Mouse (Mus musculus): ENCODE measurements at regions not wholly inside any gene's neighbourhood (a gene's known extent, or its start where the extent isn't known, plus 50 kb on each side); places are given as distances from the start of the nearest gene placed in this dataset.

DNA sequence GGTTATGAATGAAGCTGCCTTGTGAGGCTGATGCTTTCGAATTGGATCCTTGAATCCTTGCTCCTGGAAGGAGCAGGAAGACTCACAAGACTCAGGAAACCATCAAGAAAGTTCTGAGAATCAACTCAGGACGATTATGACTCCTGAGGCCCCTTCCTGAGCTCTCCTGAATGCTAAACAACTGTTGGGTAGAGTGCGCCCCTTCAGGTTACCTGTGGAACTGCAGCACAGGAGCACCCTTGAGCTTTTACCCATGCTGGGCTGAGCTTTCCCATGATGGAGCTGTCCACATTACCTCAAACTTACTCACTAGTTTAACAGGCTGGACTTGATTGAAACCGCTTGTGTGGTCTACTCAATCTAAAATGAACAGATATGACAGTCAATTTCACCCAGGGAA is 553.3 kb downstream of the Jrkl start:
- H3K36me3 ChIP-seq (ENCODE audit: control insufficient read depth, insufficient read depth, low read length, poor library complexity, severe bottlenecking), result no peaks in the 10 kb centered on the region
- peak; percentile 49 for DNase-seq (ENCODE audit: low read depth, low spot score)
- TF ChIP-seq ZNF384 (IDR thresholded peaks at IDR 0.05; ENCODE audit: low read depth, low read length) (no peak), CHD2 (IDR thresholded peaks at IDR 0.05; ENCODE audit: low read depth, low read length) (no peak), ZC3H11A (IDR thresholded peaks at IDR 0.05; ENCODE audit: borderline replicate concordance, low read depth, low read length) (no peak), MAFK (IDR thresholded peaks at IDR 0.05; ENCODE audit: insufficient read depth, low read depth, low read length) (no peak), HCFC1 (IDR thresholded peaks at IDR 0.05; ENCODE audit: borderline replicate concordance, insufficient read depth, low read length) (no peak)
- H3K27ac ChIP-seq (ENCODE audit: insufficient read depth, low read depth, low read length, poor library complexity, severe bottlenecking), result no peak overlapping the region
- no peak overlapping the region for H3K9ac ChIP-seq (ENCODE audit: insufficient read depth, low read depth, low read length, poor library complexity, severe bottlenecking)
- no peaks in the 10 kb centered on the region for H3K9me3 ChIP-seq (ENCODE audit: control insufficient read depth, insufficient read depth, low read depth, low read length)
- no peak overlapping the region for H3K4me3 ChIP-seq (ENCODE audit: insufficient read depth in 1 of 2, low read depth in 1 of 2, low read length in 2 of 2, poor library complexity in 1 of 2, severe bottlenecking in 1 of 2)
- no peaks in the 10 kb centered on the region for H3K4me1 ChIP-seq (ENCODE audit: control insufficient read depth in 2 of 2, insufficient read depth in 2 of 2, low read length in 2 of 2, poor library complexity in 1 of 2)
- in situ Hi-C loops (cut with MboI; ENCODE audit: low sequenced_read_pairs in 2 of 2, unreplicated experiment in 2 of 2), result no loop called here

DNA sequence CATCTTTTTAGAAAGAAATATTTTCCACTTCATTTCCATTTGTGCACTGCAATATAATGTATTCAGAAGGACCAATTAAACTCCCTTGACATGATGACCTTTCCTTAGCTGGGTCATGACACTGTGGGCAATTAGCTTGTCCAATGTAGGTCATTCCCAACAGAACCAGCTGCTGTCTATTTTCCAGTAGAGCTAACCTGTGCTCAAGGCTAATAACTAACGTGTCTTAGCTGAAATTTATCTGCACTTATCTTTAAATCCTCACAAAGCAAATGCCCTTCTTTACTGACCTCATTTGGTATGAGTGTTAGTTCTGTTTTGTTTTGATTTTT is 554.7 kb downstream of the Jrkl start:
- TF ChIP-seq ZC3H11A (IDR thresholded peaks at IDR 0.05; ENCODE audit: borderline replicate concordance, low read depth, low read length) (no peak), CHD2 (IDR thresholded peaks at IDR 0.05; ENCODE audit: low read depth, low read length) (no peak), ZNF384 (IDR thresholded peaks at IDR 0.05; ENCODE audit: low read depth, low read length) (no peak), HCFC1 (IDR thresholded peaks at IDR 0.05; ENCODE audit: borderline replicate concordance, insufficient read depth, low read length) (no peak), MAFK (IDR thresholded peaks at IDR 0.05; ENCODE audit: insufficient read depth, low read depth, low read length) (no peak)
- Histone ChIP-seq H3K4me1 (ENCODE audit: control insufficient read depth in 2 of 2, insufficient read depth in 2 of 2, low read length in 2 of 2, poor library complexity in 1 of 2) (no peaks in the 10 kb centered on the region), H3K9me3 (ENCODE audit: control insufficient read depth, insufficient read depth, low read depth, low read length) (peaks cover 2% of the 10 kb centered on the region; the same call in 1 of the 2 replicates), H3K36me3 (ENCODE audit: control insufficient read depth, insufficient read depth, low read length, poor library complexity, severe bottlenecking) (no peaks in the 10 kb centered on the region), H3K27ac (ENCODE audit: insufficient read depth, low read depth, low read length, poor library complexity, severe bottlenecking) (no peak overlapping the region), H3K4me3 (ENCODE audit: insufficient read depth in 1 of 2, low read depth in 1 of 2, low read length in 2 of 2, poor library complexity in 1 of 2, severe bottlenecking in 1 of 2) (no peak overlapping the region), H3K9ac (ENCODE audit: insufficient read depth, low read depth, low read length, poor library complexity, severe bottlenecking) (no peak overlapping the region)
- in situ Hi-C loops (cut with MboI; ENCODE audit: low sequenced_read_pairs in 2 of 2, unreplicated experiment in 2 of 2), result no loop called here
- DNase-seq (ENCODE audit: low read depth, low spot score), result no peak

DNA sequence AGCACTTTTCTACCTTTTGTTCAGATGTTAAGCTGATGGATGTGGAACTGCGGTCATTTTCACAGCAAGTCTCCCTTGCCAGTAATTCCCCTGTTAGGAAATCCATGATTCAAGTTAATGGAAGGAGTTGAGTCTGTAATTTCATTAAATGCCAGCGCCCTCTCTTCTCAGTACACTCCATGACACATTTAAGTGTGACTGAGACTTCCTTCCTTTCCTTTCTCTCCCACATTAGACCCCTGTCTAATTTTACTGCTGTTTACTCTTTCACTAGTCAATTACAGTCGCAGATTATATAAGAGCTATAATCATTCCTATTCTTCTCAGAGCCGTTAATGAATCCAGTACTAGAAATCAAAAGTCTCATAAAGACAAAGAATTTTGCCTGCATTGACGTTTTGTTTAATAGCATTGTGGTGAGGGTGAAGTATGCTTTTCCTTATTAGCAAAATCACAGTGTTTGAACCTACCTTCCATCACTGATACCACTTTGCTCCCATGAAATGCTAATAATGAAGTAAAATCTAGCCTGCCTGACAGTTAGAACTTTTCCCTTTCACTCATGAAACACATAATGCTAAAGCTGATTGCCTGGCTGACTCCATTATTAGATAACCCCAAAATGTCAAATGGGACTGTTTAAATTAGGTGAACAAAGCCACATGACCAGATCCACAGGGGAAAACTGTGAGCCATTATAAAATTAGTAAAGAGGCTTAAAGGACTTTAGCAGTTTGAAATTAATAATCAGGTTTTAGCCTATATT is 555.3 kb downstream of the Jrkl start:
- TF ChIP-seq ZNF384 (IDR thresholded peaks at IDR 0.05; ENCODE audit: low read depth, low read length) (no peak), HCFC1 (IDR thresholded peaks at IDR 0.05; ENCODE audit: borderline replicate concordance, insufficient read depth, low read length) (no peak), ZC3H11A (IDR thresholded peaks at IDR 0.05; ENCODE audit: borderline replicate concordance, low read depth, low read length) (no peak), MAFK (IDR thresholded peaks at IDR 0.05; ENCODE audit: insufficient read depth, low read depth, low read length) (no peak), CHD2 (IDR thresholded peaks at IDR 0.05; ENCODE audit: low read depth, low read length) (no peak)
- Histone ChIP-seq H3K27ac (ENCODE audit: insufficient read depth, low read depth, low read length, poor library complexity, severe bottlenecking) (no peak overlapping the region), H3K4me3 (ENCODE audit: insufficient read depth in 1 of 2, low read depth in 1 of 2, low read length in 2 of 2, poor library complexity in 1 of 2, severe bottlenecking in 1 of 2) (no peak overlapping the region), H3K9me3 (ENCODE audit: control insufficient read depth, insufficient read depth, low read depth, low read length) (peaks cover 3% of the 10 kb centered on the region; the same call in 1 of the 2 replicates), H3K36me3 (ENCODE audit: control insufficient read depth, insufficient read depth, low read length, poor library complexity, severe bottlenecking) (no peaks in the 10 kb centered on the region), H3K9ac (ENCODE audit: insufficient read depth, low read depth, low read length, poor library complexity, severe bottlenecking) (no peak overlapping the region), H3K4me1 (ENCODE audit: control insufficient read depth in 2 of 2, insufficient read depth in 2 of 2, low read length in 2 of 2, poor library complexity in 1 of 2) (no peaks in the 10 kb centered on the region)
- DNase-seq (ENCODE audit: low read depth, low spot score), result no peak
- in situ Hi-C loops (cut with MboI; ENCODE audit: low sequenced_read_pairs in 2 of 2, unreplicated experiment in 2 of 2), result no loop called here
